Mouse (Mus musculus): ENCODE data around the gene Mcpt2.

- TF ChIP-seq CTCF (IDR thresholded peaks at IDR 0.05; ENCODE audit: borderline replicate concordance, control insufficient read depth, extremely low read depth, insufficient read depth, low read length, poor library complexity) (no peak), POLR2A (IDR thresholded peaks at IDR 0.05; ENCODE audit: control insufficient read depth, extremely low read depth, insufficient read depth, low read length, poor library complexity) (no peak)
Observed at GRCm38 (mm10) chr14:56082016-56082415, 40.2 kb downstream of the Mcpt2 start.
